Mouse (Mus musculus) lung, embryonic 16.5 days (tissue): ENCODE measurements around the gene Sqstm1. TPM values are rescaled to one million over a fixed set of nuclear protein-coding genes. Genes with fewer than 3 reads are reported as not detected.
A peak's percentile ranks its signal among the peaks of the same experiment; 100 is the strongest.

Experiments
- ATAC-seq: fragments of 200-750 bp; cut with Nextera tagmentation; 2 replicates; pipeline ENCODE4 v1.8.0; 2017; ENCODE audit warnings: low read depth, mild to moderate bottlenecking, moderate library complexity
- H3K27ac ChIP-seq: fragments of 300-500 bp; sonication (generic); 2 replicates; pipeline ENCODE4 v1.5.1; 2014; ENCODE audit warnings: mild to moderate bottlenecking, control low read depth, low read length
- H3K27me3 ChIP-seq: fragments of 300-500 bp; sonication (generic); 2 replicates; pipeline ENCODE4 v1.6.1; 2014; ENCODE audit warnings: low read depth, low read length, mixed read lengths; ENCODE audit not compliant: control insufficient read depth, insufficient read depth
- H3K36me3 ChIP-seq: fragments of 300-500 bp; sonication (generic); 2 replicates; pipeline ENCODE4 v1.6.1; 2014; ENCODE audit warnings: low read length; ENCODE audit not compliant: control insufficient read depth, insufficient read depth
- H3K4me1 ChIP-seq: fragments of 300-500 bp; sonication (generic); replicated peaks from 2 replicates; pipeline ENCODE4 v1.6.1; 2014; ENCODE audit warnings: low read length, mixed read lengths; ENCODE audit not compliant: control insufficient read depth, insufficient read depth
- H3K4me2 ChIP-seq: fragments of 300-500 bp; sonication (generic); 2 replicates; pipeline ENCODE4 v1.6.1; 2014; ENCODE audit warnings: low read depth, low read length, control low read depth
- H3K4me3 ChIP-seq: fragments of 300-500 bp; sonication (generic); 2 replicates; pipeline ENCODE4 v1.5.1; 2014; ENCODE audit warnings: mild to moderate bottlenecking, low read length, control low read depth
- H3K9ac ChIP-seq: fragments of 300-500 bp; sonication (generic); 2 replicates; pipeline ENCODE4 v1.6.1; 2014; ENCODE audit warnings: low read length, control low read depth
- H3K9me3 ChIP-seq: fragments of 300-500 bp; sonication (generic); 2 replicates; pipeline ENCODE4 v1.6.1; 2016; ENCODE audit warnings: low read length; ENCODE audit not compliant: control insufficient read depth
- WGBS: fragments of 180-500 bp; shearing (Covaris S2); extraction: QIAGEN DNeasy Blood & Tissue Kit; methylation state at CpG from one replicate; pipeline ENCODE4 v1.1.7; 2014; 5-methylcytosine and 5-hydroxymethylcytosine counted together
- microRNA-seq: library from miRNA; unstranded; fragments of <30 nt; microRNA quantifications from one replicate; pipeline ENCODE4, GENCODE M21; 2016
- polyA plus RNA-seq: library from polyadenylated mRNA; unstranded; fragments of >200 nt; fragmentation: Nextera tagmentation; extraction: Ambion mirVana; gene quantifications from 2 replicates; pipeline ENCODE4 v1.2.1, GENCODE M21; 2015

Sqstm1 gene
- polyA plus RNA-seq, 1 experiment from 2014 or later = 257 TPM

- Histone ChIP-seq H3K36me3 (peaks cover 52% of the 10 kb centered on the region), H3K27ac (no peak overlapping the region), H3K27me3 (no peaks in the 10 kb centered on the region), H3K4me3 (no peak overlapping the region), H3K9me3 (no peaks in the 10 kb centered on the region), H3K9ac (no peak overlapping the region), H3K4me2 (no peak overlapping the region), H3K4me1 (no peaks in the 10 kb centered on the region)
- peak; percentile 63 for ATAC-seq
- 72% methylated on average over 12 of the region's 12 CpGs for WGBS
These were observed 55.7 kb downstream of the Sqstm1 start for GRCm38 (mm10) chr11:50154777-50155520.

GRCm38 (mm10) chr11:50154166-50154565 is 56.5 kb downstream of the Sqstm1 start:
- 68% methylated on average over 9 of the region's 9 CpGs for WGBS
- Histone ChIP-seq H3K4me3 (no peak overlapping the region), H3K27me3 (no peaks in the 10 kb centered on the region), H3K4me2 (no peak overlapping the region), H3K9me3 (no peaks in the 10 kb centered on the region), H3K36me3 (peaks cover 46% of the 10 kb centered on the region), H3K27ac (0 out of 2 replicates have a peak overlapping the region, but pooled peaks have one; percentile 12), H3K4me1 (no peaks in the 10 kb centered on the region), H3K9ac (no peak overlapping the region)
- ATAC-seq = 0 out of 2 replicates have a peak, but pooled peaks have one; percentile 29

- Histone ChIP-seq H3K4me2 (no peak overlapping the region), H3K36me3 (peaks cover 29% of the 10 kb centered on the region), H3K9ac (no peak overlapping the region), H3K27me3 (no peaks in the 10 kb centered on the region), H3K27ac (no peak overlapping the region), H3K4me3 (no peak overlapping the region), H3K4me1 (no peaks in the 10 kb centered on the region), H3K9me3 (no peaks in the 10 kb centered on the region)
- ATAC-seq = no peak
- WGBS = 86% methylated on average over 3 of the region's 3 CpGs
These were observed 59.3 kb downstream of the Sqstm1 start for GRCm38 (mm10) chr11:50151374-50151773.

- WGBS = 66% methylated on average over 9 of the region's 9 CpGs
- H3K27me3 ChIP-seq = no peaks in the 10 kb centered on the region
These were observed 61.0 kb downstream of the Sqstm1 start for GRCm38 (mm10) chr11:50149603-50150150.

More at GRCm38 (mm10) chr11:50149603-50150150, 61.0 kb downstream of the Sqstm1 start:
- H3K36me3 ChIP-seq = peaks cover 36% of the 10 kb centered on the region
- no peaks in the 10 kb centered on the region for H3K9me3 ChIP-seq
- ATAC-seq = no peak
- H3K27ac ChIP-seq = no peak overlapping the region
- H3K4me3 ChIP-seq = no peak overlapping the region
- no peak overlapping the region for H3K4me2 ChIP-seq
- H3K4me1 ChIP-seq = no peaks in the 10 kb centered on the region
- H3K9ac ChIP-seq = no peak overlapping the region

Small RNA genes within 50 kb of the gene (microRNA-seq; reads per million reads assigned to microRNA genes)
- not detected for gene Mir6919

Other genes with a start within 250 kb of the Sqstm1 start
- gene Rnf130, start 185.5 kb downstream of the Sqstm1 start, polyA plus RNA-seq = 29.0 and 38.3 TPM in 2 replicates
- gene Tbc1d9b, start 79.4 kb downstream of the Sqstm1 start, polyA plus RNA-seq = 45.2 and 47.9 TPM in 2 replicates
- gene Mrnip, start 36.4 kb downstream of the Sqstm1 start, polyA plus RNA-seq = 16.1 and 19.5 TPM in 2 replicates
- 5.8 and 7.3 TPM in 2 replicates for gene Mgat4b, start 63 bp upstream of the Sqstm1 start, polyA plus RNA-seq
- gene Ltc4s, start 27.8 kb upstream of the Sqstm1 start, polyA plus RNA-seq = 2.7 and 3.6 TPM in 2 replicates
- gene Maml1, start 81.5 kb upstream of the Sqstm1 start, polyA plus RNA-seq = 5.2 and 5.9 TPM in 2 replicates
- gene Canx, start 114.8 kb upstream of the Sqstm1 start, polyA plus RNA-seq = 329 and 349 TPM in 2 replicates
- gene Cby3, start 143.6 kb upstream of the Sqstm1 start, polyA plus RNA-seq = 0.43 and 0.45 TPM in 2 replicates
- 474 and 483 TPM in 2 replicates for gene Hnrnph1, start 166.2 kb upstream of the Sqstm1 start, polyA plus RNA-seq
- gene Rufy1, start 220.3 kb upstream of the Sqstm1 start, polyA plus RNA-seq = 23.6 and 26.6 TPM in 2 replicates